Mouse (Mus musculus): ENCODE measurements around the gene Dnajc4.

- TF ChIP-seq CTCF (conservative IDR thresholded peaks at IDR 0.05; ENCODE audit: low read length) = no peak
- TF ChIP-seq POU5F1 (IDR thresholded peaks at IDR 0.05; ENCODE audit: borderline replicate concordance, low read length) = no peak
Measured at GRCm38 (mm10) chr19:6973581-6974190, 18.7 kb downstream of the Dnajc4 start.
